Mouse (Mus musculus): ENCODE measurements around the gene Tecr.

- no peak for TF ChIP-seq POLR2A (IDR thresholded peaks at IDR 0.05; ENCODE audit: low read depth, low read length)
- no peak for TF ChIP-seq CTCF (IDR thresholded peaks at IDR 0.05; ENCODE audit: extremely low read depth, insufficient read length, insufficient replicate concordance, low read depth, low read length)
These were observed 10.8 kb upstream of the Tecr start for GRCm38 (mm10) chr8:83618566-83618965.

Measured in small intestine, adult 2 months (tissue).